Mouse (Mus musculus) left cerebral cortex, postnatal 4 days (tissue): ENCODE measurements around the gene Mtch1. TPM values are rescaled to one million over a fixed set of nuclear protein-coding genes. Genes with fewer than 3 reads are reported as not detected.
"Not testable (repeated sequence)": the region's sequence is repeated elsewhere in the genome, so short reads cannot be mapped to it uniquely, and the experiment has no call there.

Source experiments
- DNase-seq: peaks from one replicate; pipeline ENCODE4 v3.0.0-alpha.2; 2022
- intact Hi-C: fragments of 180-260 bp; cut with DNase I; formaldehyde crosslinking; loops from one replicate; pipeline ENCODE4 v1.15.1; 2025
- total RNA-seq, 2 experiments: library from RNA; stranded (reverse); gene quantifications; 2 replicates each; pipeline ENCODE4 v1.2.3; 2021

The Mtch1 gene
- total RNA-seq, 2 experiments from 2014 or later = 489 to 514 TPM

DNA sequence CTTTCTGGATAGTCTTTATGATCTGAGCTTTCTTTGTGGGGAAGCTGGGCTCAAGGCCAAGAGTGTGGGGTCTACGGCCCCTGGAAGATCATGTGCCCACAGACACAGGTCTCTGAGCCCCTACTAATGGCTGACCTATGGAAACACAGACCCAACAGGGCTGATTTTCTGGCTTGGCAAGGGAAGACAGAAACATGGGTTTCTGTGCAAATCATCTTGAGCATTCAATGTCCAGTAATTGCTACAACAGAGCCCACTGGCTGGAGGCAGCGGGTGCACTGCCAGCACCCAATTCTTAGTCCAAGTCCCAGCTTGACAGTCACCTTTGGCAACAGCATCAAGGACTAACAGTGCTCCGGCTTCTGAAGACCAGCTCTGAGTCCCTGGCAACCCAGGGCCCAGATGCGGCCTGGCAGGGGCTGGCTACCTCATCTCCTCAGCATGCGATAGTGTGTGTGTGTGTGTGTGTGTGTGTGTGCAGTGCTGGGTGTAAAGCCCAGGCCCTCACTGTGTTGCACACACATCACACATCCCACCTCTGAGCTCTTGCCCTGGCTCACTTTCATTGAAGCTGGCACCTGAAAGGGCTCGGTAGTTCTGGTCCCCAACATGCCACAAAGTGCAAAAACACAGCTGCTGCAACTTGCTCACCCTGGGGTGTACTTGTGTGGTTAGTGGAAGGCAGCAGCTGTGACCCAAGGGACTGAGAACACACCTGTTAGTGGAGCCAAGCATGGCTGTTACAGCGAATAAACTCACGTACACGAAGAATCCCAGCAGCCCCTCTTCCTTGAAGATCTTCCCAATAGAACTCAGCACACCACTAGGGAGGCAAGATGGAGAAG is 9.5 kb downstream of the Mtch1 start:
- intact Hi-C loops = no loop called here
- peak; percentile 76 for DNase-seq

DNA sequence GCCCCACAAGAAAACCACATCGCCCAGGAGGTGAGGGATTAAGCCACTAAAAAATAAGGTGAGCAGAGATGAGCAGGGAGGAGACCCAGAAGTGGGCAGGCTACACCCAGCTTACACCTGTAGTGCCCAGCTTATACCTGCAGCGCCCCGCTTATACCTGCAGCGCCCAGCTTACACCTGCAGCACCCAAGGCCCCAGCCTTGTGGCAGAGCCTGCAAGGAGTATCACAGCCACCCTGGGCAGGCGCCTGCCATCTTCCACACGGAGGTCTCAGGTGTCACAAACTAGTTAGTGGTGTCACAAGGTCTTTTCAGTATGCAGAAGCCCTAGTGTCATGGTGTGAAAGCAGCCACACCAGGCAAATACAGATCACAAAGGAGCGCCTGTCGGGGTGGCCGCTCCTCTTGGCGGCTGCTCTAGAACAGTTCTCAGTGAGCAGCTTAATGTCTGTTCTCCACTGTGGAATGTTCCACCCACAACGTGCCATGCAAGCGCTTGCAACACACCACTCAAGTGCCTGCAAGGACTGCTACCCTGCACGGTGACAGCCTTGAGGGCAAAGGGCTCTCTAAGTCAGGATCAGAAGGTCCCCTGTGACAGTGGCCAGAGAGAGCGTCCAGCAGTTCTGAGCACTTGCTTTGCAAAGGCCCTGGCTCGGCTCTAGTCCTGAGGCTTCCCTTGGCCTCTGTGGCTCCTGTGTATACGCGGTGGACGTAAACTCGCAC is 11.3 kb downstream of the Mtch1 start:
- intact Hi-C loops = no loop called here
- DNase-seq = no peak

- intact Hi-C loops = no loop called here
- no peak for DNase-seq
Observed at GRCm38 (mm10) chr17:29332186-29332685, 15.5 kb downstream of the Mtch1 start.

DNA sequence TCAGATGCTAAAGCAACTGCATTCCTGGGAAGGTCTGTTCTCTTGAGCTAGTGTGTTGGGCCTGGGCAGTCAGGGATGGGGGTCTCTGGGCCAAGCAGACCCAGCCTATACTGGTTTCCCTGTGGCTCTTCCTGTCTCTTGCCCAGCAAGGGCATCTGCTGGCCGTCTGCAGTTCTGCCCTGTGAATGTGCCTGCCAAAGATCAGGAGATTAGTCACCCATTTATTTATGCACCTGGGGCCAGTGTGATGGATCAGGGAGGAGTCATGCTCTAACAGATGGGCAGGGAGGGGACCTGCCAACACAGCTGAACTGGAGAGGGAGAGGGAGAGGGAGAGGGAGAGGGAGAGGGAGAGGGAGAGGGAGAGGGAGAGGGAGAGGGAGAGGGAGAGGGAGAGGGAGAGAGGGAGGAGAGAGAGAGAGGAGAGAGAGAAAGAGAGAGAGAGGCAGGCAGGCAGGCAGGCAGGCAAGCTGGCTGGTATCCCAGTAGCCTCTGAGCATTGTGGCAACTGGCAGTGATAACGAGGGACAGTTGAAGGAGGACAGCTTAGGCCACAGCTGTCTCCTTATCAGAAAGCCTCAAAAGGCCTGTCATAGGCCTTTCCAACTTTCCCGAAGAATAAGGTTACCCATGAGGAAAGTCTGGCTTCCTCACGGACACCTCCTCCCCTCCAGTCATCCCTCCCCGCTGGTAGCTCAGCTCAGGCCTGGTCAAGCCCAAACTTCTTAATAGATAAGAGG is 16.9 kb downstream of the Mtch1 start:
- intact Hi-C loops = no loop called here
- DNase-seq = peak; percentile 81

GRCm38 (mm10) chr17:29330221-29330620 is 17.5 kb downstream of the Mtch1 start:
- no peak for DNase-seq
- intact Hi-C loops = no loop called here

DNA sequence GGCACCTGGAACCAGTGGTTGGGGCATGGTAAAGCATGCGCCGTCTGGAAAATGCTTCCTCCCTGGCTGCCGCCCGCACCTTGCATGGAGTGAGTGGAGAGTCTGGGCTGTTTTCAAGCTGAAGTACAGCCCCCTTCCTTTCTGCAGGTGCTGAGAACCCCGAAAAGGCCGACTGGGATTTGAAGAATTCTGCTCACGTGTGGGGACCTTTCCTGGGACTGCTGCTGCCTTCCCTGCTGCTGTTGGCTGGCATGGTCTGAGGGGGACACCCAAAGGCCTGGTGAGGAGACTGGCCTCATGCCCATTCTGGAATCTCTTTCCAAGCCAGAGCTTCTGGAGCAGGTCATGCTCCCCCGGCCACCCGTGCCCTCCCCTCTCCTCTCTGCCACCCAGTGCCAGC is 20.0 kb downstream of the Mtch1 start:
- intact Hi-C loops = no loop called here
- DNase-seq = no peak

GRCm38 (mm10) chr17:29326531-29327529 is 20.9 kb downstream of the Mtch1 start:
- DNase-seq = peak; percentile 40
- intact Hi-C loops = no loop called here

DNA sequence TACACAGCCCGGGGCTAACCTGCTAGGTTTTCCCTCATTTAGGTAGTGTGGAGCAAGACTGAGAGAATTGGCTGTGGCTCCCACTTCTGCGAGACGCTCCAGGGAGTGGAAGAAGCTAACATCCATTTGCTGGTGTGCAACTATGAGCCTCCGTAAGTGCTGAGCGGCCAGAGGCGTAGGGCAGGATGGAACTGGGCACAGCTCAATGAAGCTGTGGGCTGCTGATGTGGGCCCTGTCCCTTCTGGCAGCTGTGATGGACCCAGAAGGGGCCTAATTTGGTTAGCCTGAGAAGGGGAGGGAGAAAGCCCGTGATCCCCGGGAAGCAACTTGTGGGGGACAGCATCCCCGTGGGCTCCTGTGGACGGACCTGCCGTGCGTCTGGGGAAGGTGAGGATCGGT is 21.9 kb downstream of the Mtch1 start:
- intact Hi-C loops = no loop called here
- no peak for DNase-seq

GRCm38 (mm10) chr17:29323625-29324024 is 24.1 kb downstream of the Mtch1 start:
- DNase-seq = no peak
- intact Hi-C loops = no loop called here

GRCm38 (mm10) chr17:29322603-29322962 is 25.2 kb downstream of the Mtch1 start:
- DNase-seq = no peak
- intact Hi-C loops = no loop called here

- intact Hi-C loops = no loop called here
- DNase-seq = no peak
Observed at GRCm38 (mm10) chr17:29321765-29322602, 25.8 kb downstream of the Mtch1 start.

GRCm38 (mm10) chr17:29319881-29320639 is 27.7 kb downstream of the Mtch1 start:
- intact Hi-C loops = no loop called here
- no peak for DNase-seq

DNA sequence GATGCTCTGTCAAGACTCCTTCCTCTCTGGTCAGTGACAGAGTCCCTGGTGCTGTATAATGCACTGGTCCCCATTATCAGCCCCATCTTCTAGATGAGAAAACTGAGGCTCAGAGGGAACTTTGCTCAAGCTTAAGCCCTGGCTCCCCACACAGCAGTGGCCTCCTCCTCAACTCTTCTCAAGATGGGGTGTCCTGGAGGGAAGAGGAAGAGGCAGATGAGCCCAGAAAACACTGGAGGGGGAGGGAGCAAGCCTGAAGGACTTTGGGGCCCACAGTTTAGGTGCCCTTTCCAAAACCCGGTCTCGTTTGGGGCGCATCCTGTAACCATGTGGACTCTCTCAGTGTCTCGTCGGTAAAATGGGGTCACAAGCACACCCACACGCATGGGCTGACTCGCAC is 28.3 kb downstream of the Mtch1 start:
- DNase-seq = no peak
- intact Hi-C loops = no loop called here

GRCm38 (mm10) chr17:29318731-29319250 is 28.9 kb downstream of the Mtch1 start:
- no peak for DNase-seq
- intact Hi-C loops = no loop called here

DNA sequence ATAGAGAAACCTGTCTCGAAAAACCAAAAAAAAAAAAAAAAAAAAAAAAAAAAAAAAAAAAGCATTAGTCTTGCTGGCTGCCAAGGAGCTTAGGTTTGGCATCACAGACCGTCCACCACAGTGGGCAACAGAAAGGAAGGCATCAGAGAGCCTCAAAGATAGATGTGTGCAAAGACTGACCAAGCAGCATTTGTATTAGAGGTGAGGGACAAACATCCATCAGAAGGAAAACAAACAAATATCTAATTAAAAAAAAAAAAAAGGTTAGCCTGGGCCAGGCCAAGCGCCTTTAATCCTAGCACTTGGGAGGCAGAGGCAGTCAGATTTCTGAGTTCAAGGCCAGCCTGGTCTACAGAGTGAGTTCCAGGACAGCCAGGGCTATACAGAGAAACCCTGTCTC is 30.4 kb downstream of the Mtch1 start, which contains the start of gene Pi16:
Pi16 (plus strand) TSS at position 301 of the 400 bp plus-strand sequence.
- DNase-seq, intact Hi-C loops: not testable (repeated sequence)

DNA sequence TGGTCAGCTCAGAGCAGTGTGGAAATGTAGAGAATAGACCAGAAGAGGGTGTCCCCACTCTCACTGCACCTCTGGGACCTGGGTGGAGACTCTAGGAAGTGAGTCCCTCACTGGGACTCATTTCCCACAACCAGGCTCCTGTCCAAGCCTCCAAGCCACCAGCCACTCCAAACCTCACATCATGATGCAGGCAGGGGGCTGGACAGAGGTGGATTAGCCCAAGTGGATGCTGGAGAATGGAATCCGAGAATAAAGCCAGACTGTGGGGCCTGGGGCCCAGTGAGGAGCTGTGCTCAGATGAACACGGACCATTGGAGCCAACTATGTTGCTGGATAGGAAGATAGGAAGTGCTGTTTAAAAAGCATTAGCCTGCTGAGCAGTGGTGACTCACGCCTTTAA is 30.8 kb downstream of the Mtch1 start:
- no peak for DNase-seq
- intact Hi-C loops = no loop called here

- DNase-seq = no peak
- intact Hi-C loops = no loop called here
Observed at GRCm38 (mm10) chr17:29315672-29316465, 31.9 kb downstream of the Mtch1 start.
